Mouse (Mus musculus) embryonic fibroblast, embryonic 13.5 days (primary cell): ENCODE results near the gene Car7.

Experiments used
- CTCF ChIP-seq: IDR thresholded peaks from 2 replicates; pipeline ENCODE4 v1.5.1; 2011; ENCODE audit warnings: mild to moderate bottlenecking, control low read depth, low read length, moderate library complexity, borderline replicate concordance; ENCODE audit not compliant: insufficient read depth
- POLR2A ChIP-seq: IDR thresholded peaks from 2 replicates; pipeline ENCODE4 v1.6.1; 2011; ENCODE audit warnings: low read depth, mild to moderate bottlenecking, control low read depth, low read length, moderate library complexity

DNA sequence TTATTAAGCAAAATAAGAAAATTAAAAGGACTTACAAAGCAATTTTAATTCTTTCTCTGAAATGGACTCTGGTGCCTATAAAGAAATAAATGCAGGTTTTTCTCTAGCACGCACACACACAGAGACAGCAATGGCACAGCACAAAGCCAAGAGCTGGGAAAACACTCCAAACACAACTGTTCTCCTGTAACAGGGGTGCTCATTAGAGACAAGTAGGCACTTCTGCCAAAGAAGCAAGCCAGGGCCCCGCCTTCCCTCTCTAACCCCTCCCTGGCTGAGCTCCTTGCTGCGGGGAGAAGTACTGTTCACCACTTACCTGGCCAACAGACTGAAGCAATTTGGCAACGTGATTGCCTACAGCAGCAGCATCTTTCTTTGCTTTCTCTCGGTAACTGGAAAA is 16.6 kb upstream of the Car7 start:
- no peak for TF ChIP-seq CTCF
- no peak for TF ChIP-seq POLR2A
